14 mouse cellular contexts compared by ENCODE assay signal in the genomic region with DNA sequence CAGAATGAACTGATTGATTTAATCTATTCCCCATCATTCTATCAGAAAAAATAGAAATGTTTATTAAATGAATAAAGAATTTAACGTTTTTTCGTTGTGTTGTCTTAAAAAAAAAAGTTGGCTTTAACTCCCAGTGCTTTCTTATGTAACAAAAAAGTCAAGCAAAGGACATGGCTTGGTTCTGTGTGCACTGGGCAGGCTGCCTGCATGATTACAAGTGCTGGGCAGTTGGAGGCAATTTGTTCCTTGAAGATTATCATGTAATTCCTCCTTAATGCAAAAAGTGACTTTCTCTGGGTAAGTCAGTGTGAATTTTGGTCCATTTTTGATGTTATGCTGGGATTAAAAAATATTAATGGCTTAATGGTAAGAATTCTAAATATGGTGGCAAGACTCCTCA. TPM values are rescaled to one million over a fixed set of nuclear protein-coding genes. Genes with fewer than 3 reads are reported as not detected.
DNase-seq lines count a peak whose midpoint lies in the region; ATAC-seq and TF ChIP-seq lines count a peak whose summit lies in the region.
"Had no signal": no experiment of that assay in that cellular context is flagged by ENCODE, and none has a peak within 500 bp of the region (broad histone marks: within the 10 kb centered on the region; RNA-seq: fewer than 3 reads in every experiment).

No protein-coding gene starts in this region.

- ATAC-seq in heart, embryonic 11.5 days (replicated peaks; ENCODE audit: insufficient number of reproducible peaks, low FRiP score, low TSS enrichment) = no peak

- TF ChIP-seq CTCF in layer of hippocampus, adult 2 months (conservative IDR thresholded peaks at IDR 0.05) = no peak

- intact Hi-C loops in gastrocnemius, postnatal 14 days (cut with DNase I; ENCODE audit: low total_unique reads) = no loop called here

- H3K4me1 ChIP-seq in heart, embryonic 11.5 days (ENCODE audit: control insufficient read depth, insufficient read depth, low read length) = no peaks in the 10 kb centered on the region
- H3K4me1 ChIP-seq: midbrain, embryonic 10.5 days had no signal

- no peak overlapping the region for H3K27ac ChIP-seq in heart, embryonic 11.5 days (ENCODE audit: low read depth, low read length)
- H3K27ac ChIP-seq in layer of hippocampus, adult 2 months = peak overlapping the region; percentile 23; the same call in 1 of the 2 replicates
- H3K27ac ChIP-seq: midbrain, embryonic 10.5 days had no signal

- DNase-seq in heart, adult 11 months = peak; percentile 97
- no peak for DNase-seq in layer of hippocampus, adult 2 months (ENCODE audit: low spot score in 2 of 2)
- DNase-seq in layer of hippocampus, adult 9-11 months = no peak
- DNase-seq in gastrocnemius, postnatal 14 days = peak; percentile 58
- peak; percentile 67 for DNase-seq in skeletal muscle tissue, adult 2 months (ENCODE audit: low read depth, low spot score)
- no peak for DNase-seq in Muller cell, postnatal 12 days (ENCODE audit: inconsistent ontology term)
- no peak for DNase-seq in left cerebral cortex, adult 18-20 months (ENCODE audit: low spot score in 2 of 2)
- DNase-seq: cerebellum, adult 11-12 months; liver; lung, embryonic 14.5 days; thymus, postnatal 25 days had no signal

- no peaks in the 10 kb centered on the region for H3K9me3 ChIP-seq in heart, embryonic 11.5 days (replicated peaks; ENCODE audit: control insufficient read depth, low read length)
- H3K9me3 ChIP-seq: midbrain, embryonic 10.5 days had no signal

- no peak overlapping the region for H3K4me3 ChIP-seq in heart, embryonic 11.5 days (ENCODE audit: low read depth, low read length)
- no peak overlapping the region for H3K4me3 ChIP-seq in layer of hippocampus, adult 2 months
- H3K4me3 ChIP-seq: midbrain, embryonic 10.5 days; myocyte had no signal

- 47% methylated on average over 2 of the region's 2 CpGs for WGBS in heart, embryonic 11.5 days (ENCODE audit: insufficient replicate concordance)

- no peaks in the 10 kb centered on the region for H3K27me3 ChIP-seq in heart, embryonic 11.5 days (ENCODE audit: control insufficient read depth, insufficient read depth, low read length)

- no peak overlapping the region for H3K9ac ChIP-seq in heart, embryonic 11.5 days (ENCODE audit: low read depth, low read length)
- H3K9ac ChIP-seq: lung, embryonic 14.5 days had no signal

- no peaks in the 10 kb centered on the region for H3K36me3 ChIP-seq in heart, embryonic 11.5 days (ENCODE audit: control insufficient read depth, insufficient read depth, low read length)
- H3K36me3 ChIP-seq: midbrain, embryonic 10.5 days had no signal

- no peak overlapping the region for H3K4me2 ChIP-seq in heart, embryonic 11.5 days
- H3K4me2 ChIP-seq: lung, embryonic 14.5 days had no signal

RNA-seq across cellular contexts. Expression of a gene that starts 15.7 kb away (rescaled TPM):
- 156 and 175 TPM in 2 replicates for polyA plus RNA-seq in heart, embryonic 11.5 days (2014; fragmentation: Nextera tagmentation; extraction: Ambion mirVana)
- total RNA-seq in layer of hippocampus, adult 2 months (2021) = 100 to 1,000 TPM; 564 to 576 TPM
- 100 to 1,000 TPM; 130 to 152 TPM for total RNA-seq in gastrocnemius, postnatal 14 days (2021)
- 100 to 1,000 TPM; 534 to 545 TPM for total RNA-seq in left cerebral cortex, adult 18-20 months (2021)

Comparison
In these comparisons a context has a peak if more than half of its experiments do, and no peak if none do; other contexts are left out.
1. DNase-seq: peak in heart, adult 11 months (single experiment), gastrocnemius, postnatal 14 days (single experiment) and skeletal muscle tissue, adult 2 months (single experiment); none in layer of hippocampus, adult 2 months (0 of 2), layer of hippocampus, adult 9-11 months (single experiment), Muller cell, postnatal 12 days (single experiment) and left cerebral cortex, adult 18-20 months (0 of 2).